Mouse (Mus musculus) thymus, adult 2 months (tissue): Measurements from ENCODE around the gene Hnrnph3.

Experiments
- CTCF ChIP-seq: fragments of 200-500 bp; IDR thresholded peaks from 2 replicates; pipeline ENCODE4 v1.5.1; 2012; ENCODE audit warnings: mild to moderate bottlenecking, control low read depth, low read length, moderate library complexity, borderline replicate concordance; ENCODE audit not compliant: control insufficient read depth, poor library complexity, insufficient read depth; ENCODE audit errors: extremely low read depth
- POLR2A ChIP-seq: fragments of 200-500 bp; IDR thresholded peaks from 2 replicates; pipeline ENCODE4 v1.6.1; 2012; ENCODE audit warnings: mild to moderate bottlenecking, low read length, control low read depth, moderate library complexity; ENCODE audit not compliant: control insufficient read depth, poor library complexity, insufficient read depth; ENCODE audit errors: extremely low read depth

DNA sequence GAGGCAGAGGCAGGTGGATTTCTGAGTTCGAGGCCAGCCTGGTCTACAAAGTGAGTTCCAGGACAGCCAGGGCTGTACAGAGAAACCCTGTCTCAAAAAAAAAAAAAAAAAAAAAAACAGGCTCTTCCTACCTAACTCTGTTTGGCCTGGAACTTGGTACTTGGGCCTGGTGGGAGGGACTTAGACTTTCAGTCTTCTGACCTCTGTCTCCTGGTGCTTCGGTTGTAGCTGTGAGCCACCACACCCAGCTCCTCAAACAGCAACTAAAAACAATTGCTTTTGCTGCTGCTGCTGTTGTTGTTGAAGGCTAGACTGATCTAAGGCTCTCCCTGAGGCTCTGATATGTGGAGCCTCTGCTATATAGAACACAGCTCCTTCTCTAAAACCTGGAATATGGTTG lies 25.1 kb upstream of the Hnrnph3 start:
- TF ChIP-seq CTCF (no peak), POLR2A (no peak)
